Mouse (Mus musculus) heart, embryonic 11.5 days (tissue): ENCODE results near the gene Plpp3. TPM values are rescaled to one million over a fixed set of nuclear protein-coding genes. Genes with fewer than 3 reads are reported as not detected.

Source experiments
- ATAC-seq: fragments of 200-750 bp; cut with Nextera tagmentation; replicated peaks from 2 replicates; pipeline ENCODE4 v1.8.0; 2017; ENCODE audit warnings: moderate library complexity; ENCODE audit not compliant: insufficient number of reproducible peaks, low FRiP score, low TSS enrichment
- H3K27ac ChIP-seq: fragments of 300-500 bp; sonication (generic); 2 replicates; pipeline ENCODE4 v1.5.1; 2014; ENCODE audit warnings: mild to moderate bottlenecking, low read depth, low read length
- H3K27me3 ChIP-seq: fragments of 300-500 bp; sonication (generic); 2 replicates; pipeline ENCODE4 v1.6.1; 2014; ENCODE audit warnings: mild to moderate bottlenecking, low read length, mixed read lengths; ENCODE audit not compliant: control insufficient read depth, insufficient read depth
- H3K36me3 ChIP-seq: fragments of 300-500 bp; sonication (generic); 2 replicates; pipeline ENCODE4 v1.6.1; 2014; ENCODE audit warnings: mild to moderate bottlenecking, low read length, moderate library complexity, mixed read lengths; ENCODE audit not compliant: control insufficient read depth, insufficient read depth
- H3K4me1 ChIP-seq: fragments of 300-500 bp; sonication (generic); 2 replicates; pipeline ENCODE4 v1.6.1; 2014; ENCODE audit warnings: low read length; ENCODE audit not compliant: control insufficient read depth, insufficient read depth
- H3K4me2 ChIP-seq: fragments of 300-500 bp; sonication (generic); 2 replicates; pipeline ENCODE4 v1.6.1; 2014; ENCODE audit warnings: mild to moderate bottlenecking, moderate library complexity
- H3K4me3 ChIP-seq: fragments of 300-500 bp; sonication (generic); 2 replicates; pipeline ENCODE4 v1.5.1; 2014; ENCODE audit warnings: low read depth, low read length
- H3K9ac ChIP-seq: fragments of 300-500 bp; sonication (generic); 2 replicates; pipeline ENCODE4 v1.6.1; 2014; ENCODE audit warnings: mild to moderate bottlenecking, low read depth, low read length, moderate library complexity
- H3K9me3 ChIP-seq: fragments of 300-500 bp; sonication (generic); replicated peaks from 2 replicates; pipeline ENCODE4 v1.6.1; 2016; ENCODE audit warnings: low read length; ENCODE audit not compliant: control insufficient read depth
- WGBS: fragments of 180-500 bp; shearing (Covaris S2); extraction: QIAGEN DNeasy Blood & Tissue Kit; methylation state at CpG from one replicate; pipeline ENCODE4 v1.1.7; 2014; ENCODE audit not compliant: insufficient replicate concordance; 5-methylcytosine and 5-hydroxymethylcytosine counted together
- polyA plus RNA-seq: library from polyadenylated mRNA; unstranded; fragments of >200 nt; fragmentation: Nextera tagmentation; extraction: Ambion mirVana; gene quantifications from 2 replicates; pipeline ENCODE4 v1.2.1, GENCODE M21; 2014

The Plpp3 gene
- polyA plus RNA-seq, 1 experiment from 2014 or later = 23.8 TPM

GRCm38 (mm10) chr4:105162014-105162413, 4.9 kb downstream of the Plpp3 start:
- Histone ChIP-seq H3K27me3 (no peaks in the 10 kb centered on the region; the same call in 1 of the 2 replicates), H3K27ac (no peak overlapping the region), H3K4me1 (peaks cover 5% of the 10 kb centered on the region), H3K4me2 (no peak overlapping the region), H3K9me3 (no peaks in the 10 kb centered on the region), H3K9ac (no peak overlapping the region), H3K4me3 (no peak overlapping the region), H3K36me3 (no peaks in the 10 kb centered on the region; the same call in 1 of the 2 replicates)
- WGBS = 71% methylated on average over 6 of the region's 6 CpGs
- ATAC-seq = no peak

GRCm38 (mm10) chr4:105162676-105163075, 5.5 kb downstream of the Plpp3 start:
- H3K9ac ChIP-seq = no peak overlapping the region
- H3K9me3 ChIP-seq = no peaks in the 10 kb centered on the region
- H3K4me2 ChIP-seq = no peak overlapping the region
- no peaks in the 10 kb centered on the region; the same call in 1 of the 2 replicates for H3K36me3 ChIP-seq
- H3K27me3 ChIP-seq = no peaks in the 10 kb centered on the region; the same call in 1 of the 2 replicates
- no peak for ATAC-seq
- no peak overlapping the region for H3K27ac ChIP-seq
- H3K4me1 ChIP-seq = peaks cover 5% of the 10 kb centered on the region
- no peak overlapping the region for H3K4me3 ChIP-seq
- 52% methylated on average over 2 of the region's 2 CpGs for WGBS

- WGBS = 75% methylated on average over 4 of the region's 4 CpGs
- H3K27ac ChIP-seq = no peak overlapping the region
- H3K9me3 ChIP-seq = no peaks in the 10 kb centered on the region
- H3K9ac ChIP-seq = no peak overlapping the region
- H3K4me3 ChIP-seq = no peak overlapping the region
- no peaks in the 10 kb centered on the region; the same call in 1 of the 2 replicates for H3K36me3 ChIP-seq
- peaks cover 9% of the 10 kb centered on the region for H3K4me1 ChIP-seq
- no peak overlapping the region for H3K4me2 ChIP-seq
- no peaks in the 10 kb centered on the region; the same call in 1 of the 2 replicates for H3K27me3 ChIP-seq
- ATAC-seq = no peak
Observed at GRCm38 (mm10) chr4:105163981-105164411, 6.8 kb downstream of the Plpp3 start.

- Histone ChIP-seq H3K4me3 (no peak overlapping the region), H3K36me3 (no peaks in the 10 kb centered on the region; the same call in 1 of the 2 replicates), H3K27ac (no peak overlapping the region), H3K4me1 (peaks cover 8% of the 10 kb centered on the region; the same call in 1 of the 2 replicates), H3K4me2 (no peak overlapping the region), H3K9ac (no peak overlapping the region), H3K27me3 (0 out of 2 replicates have a peak, but pooled peaks cover 2% of the 10 kb centered on the region), H3K9me3 (no peaks in the 10 kb centered on the region)
- ATAC-seq = no peak
- WGBS = 93% methylated on average over 6 of the region's 6 CpGs
Observed at GRCm38 (mm10) chr4:105164952-105165351, 7.8 kb downstream of the Plpp3 start.

- Histone ChIP-seq H3K36me3 (peaks cover 5% of the 10 kb centered on the region; the same call in 1 of the 2 replicates), H3K27ac (no peak overlapping the region), H3K9me3 (no peaks in the 10 kb centered on the region), H3K4me2 (no peak overlapping the region), H3K4me1 (peaks cover 12% of the 10 kb centered on the region; the same call in 1 of the 2 replicates), H3K27me3 (0 out of 2 replicates have a peak, but pooled peaks cover 2% of the 10 kb centered on the region), H3K9ac (no peak overlapping the region), H3K4me3 (no peak overlapping the region)
- no peak for ATAC-seq
- 64% methylated on average over 7 of the region's 7 CpGs for WGBS
Observed at GRCm38 (mm10) chr4:105169093-105169571, 12.0 kb downstream of the Plpp3 start.

- Histone ChIP-seq H3K4me2 (no peak overlapping the region), H3K4me3 (no peak overlapping the region), H3K4me1 (peaks cover 12% of the 10 kb centered on the region; the same call in 1 of the 2 replicates), H3K36me3 (peaks cover 5% of the 10 kb centered on the region; the same call in 1 of the 2 replicates), H3K27me3 (0 out of 2 replicates have a peak, but pooled peaks cover 2% of the 10 kb centered on the region), H3K9ac (no peak overlapping the region), H3K9me3 (no peaks in the 10 kb centered on the region), H3K27ac (no peak overlapping the region; the same call in 1 of the 2 replicates)
- 63% methylated on average over 16 of the region's 16 CpGs for WGBS
- ATAC-seq = no peak
Observed at GRCm38 (mm10) chr4:105169826-105170810, 13.0 kb downstream of the Plpp3 start.

- H3K9me3 ChIP-seq = no peaks in the 10 kb centered on the region
- 0 out of 2 replicates have a peak, but pooled peaks cover 2% of the 10 kb centered on the region for H3K27me3 ChIP-seq
- peaks cover 5% of the 10 kb centered on the region; the same call in 1 of the 2 replicates for H3K36me3 ChIP-seq
- H3K9ac ChIP-seq = no peak overlapping the region
- no peak overlapping the region for H3K4me2 ChIP-seq
- no peak overlapping the region; the same call in 1 of the 2 replicates for H3K27ac ChIP-seq
- WGBS = 51% methylated on average over 9 of the region's 9 CpGs
- ATAC-seq = no peak
- peaks cover 12% of the 10 kb centered on the region; the same call in 1 of the 2 replicates for H3K4me1 ChIP-seq
- H3K4me3 ChIP-seq = no peak overlapping the region
Observed at GRCm38 (mm10) chr4:105170811-105171401, 13.8 kb downstream of the Plpp3 start.

GRCm38 (mm10) chr4:105171432-105171831, 14.3 kb downstream of the Plpp3 start:
- Histone ChIP-seq H3K4me3 (no peak overlapping the region), H3K36me3 (peaks cover 5% of the 10 kb centered on the region; the same call in 1 of the 2 replicates), H3K27ac (no peak overlapping the region), H3K4me1 (peaks cover 12% of the 10 kb centered on the region; the same call in 1 of the 2 replicates), H3K4me2 (no peak overlapping the region), H3K9ac (no peak overlapping the region), H3K27me3 (0 out of 2 replicates have a peak, but pooled peaks cover 2% of the 10 kb centered on the region), H3K9me3 (no peaks in the 10 kb centered on the region)
- ATAC-seq = no peak
- 66% methylated on average over 3 of the region's 3 CpGs for WGBS
